Mouse (Mus musculus): ENCODE measurements around the gene Cox11.

GRCm38 (mm10) chr11:90687460-90688416 is 49.8 kb downstream of the Cox11 start, which contains the start of gene Tom1l1:
- TF ChIP-seq CTCF (IDR thresholded peaks at IDR 0.05; ENCODE audit: insufficient read depth, low read depth, low read length) (no peak), POLR2A (IDR thresholded peaks at IDR 0.05; ENCODE audit: insufficient read depth, low read depth, low read length) (no peak)
